Comparison of ENCODE assay signal across 19 mouse cellular contexts in the genomic region with DNA sequence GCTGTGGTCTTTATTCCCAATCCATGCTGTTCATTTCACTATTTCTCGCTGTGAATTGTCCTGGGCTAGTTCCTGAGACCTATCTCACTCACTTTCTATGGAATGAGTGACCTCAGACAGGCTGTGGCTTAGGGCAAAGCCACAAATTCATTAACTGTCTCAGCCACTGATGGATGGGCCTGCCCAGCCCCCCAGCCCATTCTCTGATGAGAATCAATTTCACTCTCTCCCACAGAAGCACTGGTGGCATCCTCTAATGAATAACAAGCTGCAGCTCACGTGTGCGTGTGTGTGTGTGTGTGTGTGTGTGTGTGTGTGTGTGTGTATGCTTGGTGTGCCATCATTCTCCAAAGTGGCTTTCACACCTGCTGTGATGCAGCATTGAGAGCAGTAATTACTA.
DNase-seq lines count a peak whose midpoint lies in the region; ATAC-seq and TF ChIP-seq lines count a peak whose summit lies in the region.
"Had no signal": no experiment of that assay in that cellular context is flagged by ENCODE, and none has a peak within 500 bp of the region (broad histone marks: within the 10 kb centered on the region; RNA-seq: fewer than 3 reads in every experiment).

No protein-coding gene starts in this region.

- TF ChIP-seq CTCF in hindbrain, postnatal 0 days (IDR thresholded peaks at IDR 0.05; ENCODE audit: low read depth): no peak
- no peak for TF ChIP-seq CTCF in kidney, adult 2 months (conservative IDR thresholded peaks at IDR 0.05; ENCODE audit: insufficient read depth, insufficient read length, low read depth, low read length)

- H3K4me1 ChIP-seq in hindbrain, embryonic 10.5 days (replicated peaks): peaks cover 17% of the 10 kb centered on the region
- no peaks in the 10 kb centered on the region for H3K4me1 ChIP-seq in hindbrain, postnatal 0 days (ENCODE audit: insufficient read depth, low read length)
- peaks cover 17% of the 10 kb centered on the region for H3K4me1 ChIP-seq in hindbrain, embryonic 13.5 days (replicated peaks)
- peaks cover 15% of the 10 kb centered on the region for H3K4me1 ChIP-seq in neural tube, embryonic 13.5 days (replicated peaks)
- no peaks in the 10 kb centered on the region for H3K4me1 ChIP-seq in kidney, adult 2 months (ENCODE audit: control insufficient read depth, insufficient read depth, low read length)
- H3K4me1 ChIP-seq: heart, embryonic 13.5 days; limb, embryonic 10.5 days; liver, embryonic 13.5 days had no signal

- H3K9ac ChIP-seq in hindbrain, postnatal 0 days (replicated peaks; ENCODE audit: low read length): no peak overlapping the region
- H3K9ac ChIP-seq in hindbrain, embryonic 13.5 days: no peak overlapping the region
- no peak overlapping the region for H3K9ac ChIP-seq in neural tube, embryonic 13.5 days
- H3K9ac ChIP-seq: heart, embryonic 13.5 days; hindbrain, embryonic 15.5 days; liver, embryonic 13.5 days had no signal

- H3K4me2 ChIP-seq in hindbrain, postnatal 0 days (ENCODE audit: low read depth, low read length): no peak overlapping the region
- H3K4me2 ChIP-seq in hindbrain, embryonic 13.5 days: no peak overlapping the region
- no peak overlapping the region for H3K4me2 ChIP-seq in neural tube, embryonic 13.5 days
- H3K4me2 ChIP-seq: heart, embryonic 13.5 days; hindbrain, embryonic 15.5 days; liver, embryonic 13.5 days had no signal

- H3K27ac ChIP-seq in hindbrain, embryonic 10.5 days: peak overlapping the region; percentile 56; the same call in 1 of the 2 replicates
- no peak overlapping the region for H3K27ac ChIP-seq in hindbrain, postnatal 0 days
- H3K27ac ChIP-seq in hindbrain, embryonic 13.5 days: no peak overlapping the region; the same call in 1 of the 2 replicates
- no peak overlapping the region; the same call in 1 of the 2 replicates for H3K27ac ChIP-seq in neural tube, embryonic 13.5 days (replicated peaks)
- no peak overlapping the region for H3K27ac ChIP-seq in kidney, adult 2 months (ENCODE audit: insufficient read depth, low read depth, low read length)
- H3K27ac ChIP-seq: heart, embryonic 13.5 days; hindbrain, embryonic 15.5 days; limb, embryonic 10.5 days; liver, embryonic 13.5 days had no signal

- H3K9me3 ChIP-seq in hindbrain, embryonic 10.5 days: no peaks in the 10 kb centered on the region
- no peaks in the 10 kb centered on the region for H3K9me3 ChIP-seq in hindbrain, postnatal 0 days (ENCODE audit: low read length)
- H3K9me3 ChIP-seq in hindbrain, embryonic 13.5 days: no peaks in the 10 kb centered on the region
- no peaks in the 10 kb centered on the region for H3K9me3 ChIP-seq in neural tube, embryonic 13.5 days
- H3K9me3 ChIP-seq: heart, embryonic 13.5 days; hindbrain, embryonic 15.5 days; limb, embryonic 10.5 days; liver, embryonic 13.5 days had no signal

- no peak overlapping the region for H3K4me3 ChIP-seq in hindbrain, embryonic 10.5 days
- H3K4me3 ChIP-seq in hindbrain, postnatal 0 days (ENCODE audit: low read length): no peak overlapping the region
- no peak overlapping the region for H3K4me3 ChIP-seq in hindbrain, embryonic 13.5 days
- no peak overlapping the region for H3K4me3 ChIP-seq in neural tube, embryonic 13.5 days
- no peak overlapping the region for H3K4me3 ChIP-seq in kidney, adult 2 months (ENCODE audit: insufficient read depth, low read depth, low read length)
- H3K4me3 ChIP-seq: heart, embryonic 13.5 days; hindbrain, embryonic 15.5 days; limb, embryonic 10.5 days; liver, embryonic 13.5 days had no signal

- H3K36me3 ChIP-seq in hindbrain, embryonic 10.5 days: no peaks in the 10 kb centered on the region
- H3K36me3 ChIP-seq in hindbrain, postnatal 0 days (ENCODE audit: insufficient read depth, low read length): no peaks in the 10 kb centered on the region
- no peaks in the 10 kb centered on the region for H3K36me3 ChIP-seq in hindbrain, embryonic 13.5 days
- no peaks in the 10 kb centered on the region for H3K36me3 ChIP-seq in neural tube, embryonic 13.5 days
- no peaks in the 10 kb centered on the region for H3K36me3 ChIP-seq in kidney, adult 2 months (ENCODE audit: control insufficient read depth, insufficient read depth, low read length)
- H3K36me3 ChIP-seq: heart, embryonic 13.5 days; hindbrain, embryonic 15.5 days; limb, embryonic 10.5 days; liver, embryonic 13.5 days had no signal

- DNase-seq in hindbrain, embryonic 10.5 days (ENCODE audit: low spot score): peak; percentile 63
- no peak for DNase-seq in hindbrain, postnatal 0 days (ENCODE audit: low spot score)
- peak; percentile 37 for DNase-seq in embryo, embryonic 9.5 days (ENCODE audit: extremely low spot score)
- no peak for DNase-seq in kidney, adult 2 months
- DNase-seq in spleen, adult 18-20 months: no peak
- no peak for DNase-seq in frontal cortex, postnatal 36 days (ENCODE audit: low spot score in 2 of 2)
- DNase-seq: cerebellum, adult 11 months; cerebellum, postnatal 25 days; kidney, adult 8-10 months; kidney, postnatal 4 days; layer of hippocampus, postnatal 36 days; liver, embryonic 13.5 days; right cerebral cortex, postnatal 14 days; thymus, postnatal 4 days had no signal

- no peak for ATAC-seq in hindbrain, postnatal 0 days
- peak; percentile 80 for ATAC-seq in hindbrain, embryonic 13.5 days (ENCODE audit: low FRiP score)
- ATAC-seq in neural tube, embryonic 13.5 days (ENCODE audit: low read depth): peak; percentile 79

- WGBS in hindbrain, embryonic 10.5 days: 45% methylated on average over 3 of the region's 3 CpGs
- WGBS in hindbrain, postnatal 0 days: 39% methylated on average over 3 of the region's 3 CpGs
- 17% methylated on average over 3 of the region's 3 CpGs for WGBS in hindbrain, embryonic 13.5 days
- 20% methylated on average over 3 of the region's 3 CpGs for WGBS in neural tube, embryonic 13.5 days
- WGBS in kidney, adult 2 months: 44% methylated on average over 3 of the region's 3 CpGs

- no peak for TF ChIP-seq POLR2A in kidney, adult 2 months (IDR thresholded peaks at IDR 0.05; ENCODE audit: low read depth, low read length)

- no peaks in the 10 kb centered on the region for H3K27me3 ChIP-seq in hindbrain, embryonic 10.5 days (ENCODE audit: insufficient read depth, poor library complexity, severe bottlenecking)
- no peaks in the 10 kb centered on the region for H3K27me3 ChIP-seq in hindbrain, postnatal 0 days (ENCODE audit: insufficient read depth, low read length)
- H3K27me3 ChIP-seq in hindbrain, embryonic 13.5 days: no peaks in the 10 kb centered on the region
- H3K27me3 ChIP-seq in neural tube, embryonic 13.5 days: no peaks in the 10 kb centered on the region
- H3K27me3 ChIP-seq in kidney, adult 2 months (replicated peaks; ENCODE audit: control insufficient read depth, insufficient read depth, low read length): no peaks in the 10 kb centered on the region
- H3K27me3 ChIP-seq: heart, embryonic 13.5 days; hindbrain, embryonic 15.5 days; liver, embryonic 13.5 days had no signal

Comparison
In these comparisons a context has a peak if more than half of its experiments do, and no peak if none do; other contexts are left out.
1. DNase-seq: peak in hindbrain, embryonic 10.5 days (single experiment) and embryo, embryonic 9.5 days (single experiment); none in hindbrain, postnatal 0 days (single experiment), kidney, adult 2 months (single experiment), spleen, adult 18-20 months (0 of 2) and frontal cortex, postnatal 36 days (0 of 2).